In the genomic region with DNA sequence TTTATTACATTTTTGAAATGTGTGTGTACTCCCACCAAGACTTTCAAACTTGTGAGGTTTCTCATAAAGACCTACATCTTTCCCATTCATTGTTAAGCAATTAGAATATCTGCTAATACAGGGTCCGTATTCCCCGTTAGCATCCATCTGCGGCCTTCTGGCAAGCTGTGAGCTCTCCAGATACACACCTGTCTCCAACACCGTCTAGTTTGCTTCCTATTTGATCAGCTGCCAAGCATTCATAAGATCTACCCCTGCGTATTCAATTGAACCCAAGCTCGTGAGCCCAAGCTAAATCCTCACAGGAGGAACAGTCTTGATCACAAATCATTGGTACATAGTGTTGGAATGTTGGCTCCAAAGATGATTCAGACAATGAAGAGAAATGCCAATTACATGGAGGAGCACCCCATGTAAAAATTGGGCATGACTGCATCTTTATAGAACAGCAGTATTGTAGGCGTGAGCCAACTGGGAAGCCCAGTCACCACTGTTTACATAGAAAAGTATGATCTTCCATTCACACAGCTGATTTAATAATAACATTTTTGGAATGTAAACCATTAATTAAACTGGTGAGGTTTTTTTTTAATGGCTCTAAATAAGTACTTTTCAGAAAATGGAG, we compare ENCODE assay signal across 29 mouse cellular contexts.
A peak's percentile ranks its signal among the peaks of the same experiment; 100 is the strongest.
DNase-seq lines count a peak whose midpoint lies in the region; ATAC-seq and TF ChIP-seq lines count a peak whose summit lies in the region.
"Had no signal": no experiment of that assay in that cellular context is flagged by ENCODE, and none has a peak within 500 bp of the region (broad histone marks: within the 10 kb centered on the region; RNA-seq: fewer than 3 reads in every experiment).

No protein-coding gene starts in this region.

- TF ChIP-seq CTCF in forebrain, postnatal 0 days (IDR thresholded peaks at IDR 0.05; ENCODE audit: low read depth) = no peak

- no peaks in the 10 kb centered on the region for H3K27me3 ChIP-seq in forebrain, embryonic 14.5 days (replicated peaks; ENCODE audit: control insufficient read depth, insufficient read depth, low read length)
- H3K27me3 ChIP-seq in forebrain, postnatal 0 days (ENCODE audit: insufficient read depth, low read length) = no peaks in the 10 kb centered on the region
- H3K27me3 ChIP-seq in heart, embryonic 10.5 days (ENCODE audit: insufficient read depth, poor library complexity, severe bottlenecking) = no peaks in the 10 kb centered on the region
- H3K27me3 ChIP-seq: CH12.LX; embryonic facial prominence, embryonic 15.5 days; heart, embryonic 13.5 days; hindbrain, embryonic 12.5 days; kidney, embryonic 15.5 days; limb, embryonic 12.5 days; midbrain, embryonic 12.5 days had no signal

- no peak overlapping the region for H3K9ac ChIP-seq in forebrain, embryonic 14.5 days (ENCODE audit: low read length)
- no peak overlapping the region for H3K9ac ChIP-seq in forebrain, postnatal 0 days
- H3K9ac ChIP-seq: embryonic facial prominence, embryonic 15.5 days; heart, embryonic 13.5 days; hindbrain, embryonic 12.5 days; kidney, embryonic 15.5 days; limb, embryonic 12.5 days; liver, postnatal 0 days; midbrain, embryonic 12.5 days had no signal

- H3K4me2 ChIP-seq in forebrain, embryonic 14.5 days (ENCODE audit: low read length) = no peak overlapping the region
- H3K4me2 ChIP-seq in forebrain, postnatal 0 days (ENCODE audit: low read depth) = no peak overlapping the region
- H3K4me2 ChIP-seq: embryonic facial prominence, embryonic 15.5 days; heart, embryonic 13.5 days; hindbrain, embryonic 12.5 days; kidney, embryonic 15.5 days; limb, embryonic 12.5 days; liver, embryonic 11.5 days; midbrain, embryonic 12.5 days had no signal

- H3K27ac ChIP-seq in forebrain, embryonic 14.5 days (ENCODE audit: low read depth, low read length) = no peak overlapping the region
- no peak overlapping the region for H3K27ac ChIP-seq in forebrain, postnatal 0 days (ENCODE audit: low read depth, low read length)
- no peak overlapping the region for H3K27ac ChIP-seq in heart, embryonic 10.5 days
- H3K27ac ChIP-seq: embryonic facial prominence, embryonic 15.5 days; heart, embryonic 13.5 days; hindbrain, embryonic 12.5 days; kidney, embryonic 15.5 days; limb, embryonic 12.5 days; midbrain, embryonic 12.5 days had no signal

- WGBS in forebrain, embryonic 14.5 days = 55% methylated on average over 7 of the region's 7 CpGs
- WGBS in forebrain, postnatal 0 days = 46% methylated on average over 7 of the region's 7 CpGs
- 85% methylated on average over 7 of the region's 7 CpGs for WGBS in heart, embryonic 10.5 days

- H3K4me3 ChIP-seq in forebrain, embryonic 14.5 days (ENCODE audit: low read depth, low read length) = no peak overlapping the region
- H3K4me3 ChIP-seq in forebrain, postnatal 0 days (ENCODE audit: low read depth, low read length) = no peak overlapping the region
- H3K4me3 ChIP-seq in heart, embryonic 10.5 days = no peak overlapping the region
- H3K4me3 ChIP-seq: embryonic facial prominence, embryonic 15.5 days; heart, embryonic 13.5 days; hindbrain, embryonic 12.5 days; kidney, embryonic 15.5 days; limb, embryonic 12.5 days; midbrain, embryonic 12.5 days had no signal

- H3K36me3 ChIP-seq in forebrain, embryonic 14.5 days (ENCODE audit: control insufficient read depth, insufficient read depth, low read length) = no peaks in the 10 kb centered on the region
- no peaks in the 10 kb centered on the region for H3K36me3 ChIP-seq in forebrain, postnatal 0 days (ENCODE audit: insufficient read depth)
- no peaks in the 10 kb centered on the region for H3K36me3 ChIP-seq in heart, embryonic 10.5 days
- H3K36me3 ChIP-seq: embryonic facial prominence, embryonic 15.5 days; G1E; heart, embryonic 13.5 days; hindbrain, embryonic 12.5 days; kidney, embryonic 15.5 days; limb, embryonic 12.5 days; midbrain, embryonic 12.5 days had no signal

- H3K9me3 ChIP-seq in forebrain, embryonic 14.5 days (replicated peaks; ENCODE audit: control insufficient read depth, low read length) = no peaks in the 10 kb centered on the region
- no peaks in the 10 kb centered on the region for H3K9me3 ChIP-seq in forebrain, postnatal 0 days (ENCODE audit: low read length)
- no peaks in the 10 kb centered on the region for H3K9me3 ChIP-seq in heart, embryonic 10.5 days
- H3K9me3 ChIP-seq: embryonic facial prominence, embryonic 15.5 days; G1E; heart, embryonic 13.5 days; hindbrain, embryonic 12.5 days; kidney, embryonic 15.5 days; limb, embryonic 12.5 days; midbrain, embryonic 12.5 days had no signal

- no peak for ATAC-seq in forebrain, embryonic 14.5 days
- no peak for ATAC-seq in forebrain, postnatal 0 days
- ATAC-seq: liver, postnatal 0 days had no signal

- DNase-seq in forebrain, embryonic 14.5 days (ENCODE audit: low spot score) = peak; percentile 51
- DNase-seq in forebrain, postnatal 0 days = no peak
- DNase-seq in layer of hippocampus, adult 18-20 months (ENCODE audit: low spot score in 2 of 2) = peak; percentile 40 to 63
- DNase-seq in layer of hippocampus, postnatal 36 days = no peak
- DNase-seq in Muller cell, postnatal 12 days (ENCODE audit: inconsistent ontology term) = peak; percentile 76
- DNase-seq in layer of hippocampus, adult 9-10 months (ENCODE audit: low spot score) = peak; percentile 15
- no peak for DNase-seq in spleen, postnatal 14 days (ENCODE audit: low spot score in 2 of 2)
- DNase-seq in heart, embryonic 10.5 days (ENCODE audit: low spot score) = no peak
- DNase-seq: adrenal gland, adult 2 months; cerebellum, adult 18-20 months; cerebellum, postnatal 36 days; embryo, embryonic 11 days; heart, postnatal 14 days; kidney, adult 11 months; kidney, postnatal 4 days; liver, postnatal 0 days; right cerebral cortex, postnatal 14 days; spleen, adult 18-20 months; thymus, adult 18-20 months; thymus, postnatal 36 days had no signal

- H3K4me1 ChIP-seq in forebrain, embryonic 14.5 days (ENCODE audit: control insufficient read depth, insufficient read depth, low read length) = no peaks in the 10 kb centered on the region
- no peaks in the 10 kb centered on the region for H3K4me1 ChIP-seq in forebrain, postnatal 0 days (ENCODE audit: insufficient read depth)
- no peaks in the 10 kb centered on the region for H3K4me1 ChIP-seq in heart, embryonic 10.5 days
- H3K4me1 ChIP-seq: embryonic facial prominence, embryonic 15.5 days; hindbrain, embryonic 12.5 days; kidney, embryonic 15.5 days; limb, embryonic 12.5 days; midbrain, embryonic 12.5 days had no signal

Comparison
In these comparisons a context has a peak if more than half of its experiments do, and no peak if none do; other contexts are left out.
1. DNase-seq: peak in forebrain, embryonic 14.5 days (single experiment), layer of hippocampus, adult 18-20 months (2 of 2), Muller cell, postnatal 12 days (single experiment) and layer of hippocampus, adult 9-10 months (single experiment); none in forebrain, postnatal 0 days (single experiment), layer of hippocampus, postnatal 36 days (0 of 2), spleen, postnatal 14 days (0 of 2) and heart, embryonic 10.5 days (single experiment).